In the genomic region with DNA sequence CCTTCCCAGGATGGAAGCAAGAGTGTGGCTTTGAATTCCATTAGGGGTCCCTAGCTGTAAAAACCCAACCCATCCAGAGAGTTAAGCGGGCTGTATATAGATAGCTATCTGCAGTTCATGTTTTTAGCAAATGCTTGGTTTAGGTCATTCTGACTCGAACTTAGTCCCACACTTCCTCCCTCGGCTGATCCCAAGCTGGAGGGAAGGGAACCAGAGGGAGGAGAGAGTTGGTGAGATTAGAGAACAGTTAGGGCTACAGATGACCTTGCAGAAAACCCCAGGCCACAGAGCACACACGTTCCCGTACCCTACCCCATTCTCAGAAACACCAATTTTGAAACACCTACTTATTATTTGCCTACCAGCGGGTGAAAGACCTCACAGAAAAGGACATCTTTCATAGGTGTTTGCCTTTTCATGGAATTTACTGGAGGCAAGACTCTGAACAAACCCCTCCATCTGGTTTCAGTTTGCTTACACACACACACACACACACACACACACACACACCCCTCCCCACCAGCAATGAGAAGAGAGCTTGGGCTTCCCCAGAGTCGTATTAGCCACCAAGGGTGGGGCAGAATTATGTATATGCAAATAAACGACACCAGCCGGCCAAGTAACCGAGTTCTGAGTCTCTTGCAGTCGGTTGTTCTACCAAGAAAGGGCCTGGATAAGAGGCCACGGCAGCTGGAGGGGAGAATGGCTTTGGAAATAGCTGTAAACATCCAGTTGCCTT, we compare ENCODE assay signal across 1 mouse cellular context.
TF ChIP-seq lines count a peak whose summit lies in the region.

No protein-coding gene starts in this region.

TF ChIP-seq in CH12.LX, 34 proteins besides CTCF, POLR2A, EP300 and RAD21:
- TF ChIP-seq GABPA (IDR thresholded peaks at IDR 0.05; ENCODE audit: insufficient replicate concordance, low read depth, low read length) (no peak), SIN3A (IDR thresholded peaks at IDR 0.05; ENCODE audit: low read length) (0 out of 2 replicates have a peak, but pooled peaks have one; percentile 47), BHLHE40 (IDR thresholded peaks at IDR 0.05; ENCODE audit: low read depth, low read length) (0 out of 2 replicates have a peak, but pooled peaks have one; percentile 22), TCF12 (IDR thresholded peaks at IDR 0.05; ENCODE audit: low read depth, low read length) (peak; percentile 46; the same call in 1 of the 2 replicates), ZC3H11A (IDR thresholded peaks at IDR 0.05; ENCODE audit: low read depth, low read length) (no peak), ELF1 (IDR thresholded peaks at IDR 0.05; ENCODE audit: low read depth, low read length) (no peak), RCOR1 (conservative IDR thresholded peaks at IDR 0.05; ENCODE audit: low read depth, low read length) (no peak), ZMIZ1 (IDR thresholded peaks at IDR 0.05; ENCODE audit: low read depth, low read length) (no peak), MAZ (IDR thresholded peaks at IDR 0.05; ENCODE audit: low read depth, low read length) (peak; percentile 96), ETS1 (conservative IDR thresholded peaks at IDR 0.05; ENCODE audit: low read depth, low read length) (0 out of 2 replicates have a peak, but pooled peaks have one; percentile 40), IRF4 (IDR thresholded peaks at IDR 0.05; ENCODE audit: low read depth, low read length) (peak; percentile 70; the same call in 1 of the 2 replicates)
